Mouse (Mus musculus) stomach, embryonic 16.5 days (tissue): Measurements from ENCODE around the gene Ror2. TPM values are rescaled to one million over a fixed set of nuclear protein-coding genes. Genes with fewer than 3 reads are reported as not detected.

ENCODE experiments used
- ATAC-seq: fragments of 200-750 bp; cut with Nextera tagmentation; 2 replicates; pipeline ENCODE4 v1.8.0; 2017; ENCODE audit warnings: moderate number of reproducible peaks, moderate TSS enrichment; ENCODE audit not compliant: insufficient read depth, low FRiP score
- H3K27ac ChIP-seq: fragments of 300-500 bp; sonication (generic); 2 replicates; pipeline ENCODE4 v1.5.1; 2014; ENCODE audit warnings: low read length
- H3K27me3 ChIP-seq: fragments of 300-500 bp; sonication (generic); 2 replicates; pipeline ENCODE4 v1.6.1; 2014; ENCODE audit warnings: low read length, control low read depth, mixed read lengths; ENCODE audit not compliant: control insufficient read depth, insufficient read depth
- H3K36me3 ChIP-seq: fragments of 300-500 bp; sonication (generic); 2 replicates; pipeline ENCODE4 v1.6.1; 2014; ENCODE audit warnings: low read length; ENCODE audit not compliant: control insufficient read depth, insufficient read depth
- H3K4me1 ChIP-seq: fragments of 300-500 bp; sonication (generic); 2 replicates; pipeline ENCODE4 v1.6.1; 2014; ENCODE audit warnings: low read length, control low read depth, mixed read lengths; ENCODE audit not compliant: control insufficient read depth, insufficient read depth
- H3K4me2 ChIP-seq: fragments of 300-500 bp; sonication (generic); 2 replicates; pipeline ENCODE4 v1.6.1; 2014; ENCODE audit warnings: low read depth, low read length, mixed read lengths
- H3K4me3 ChIP-seq: fragments of 300-500 bp; sonication (generic); replicated peaks from 2 replicates; pipeline ENCODE4 v1.5.1; 2014; ENCODE audit warnings: mild to moderate bottlenecking, low read length
- H3K9ac ChIP-seq: fragments of 300-500 bp; sonication (generic); 2 replicates; pipeline ENCODE4 v1.6.1; 2014; ENCODE audit warnings: low read length
- H3K9me3 ChIP-seq: fragments of 300-500 bp; sonication (generic); replicated peaks from 2 replicates; pipeline ENCODE4 v1.6.1; 2016; ENCODE audit warnings: low read length, control low read depth; ENCODE audit not compliant: control insufficient read depth
- WGBS: fragments of 180-500 bp; shearing (Covaris S2); extraction: QIAGEN DNeasy Blood & Tissue Kit; methylation state at CpG from one replicate; pipeline ENCODE4 v1.1.7; 2014; 5-methylcytosine and 5-hydroxymethylcytosine counted together
- polyA plus RNA-seq: library from polyadenylated mRNA; unstranded; fragments of >200 nt; fragmentation: Nextera tagmentation; extraction: Ambion mirVana; gene quantifications from 2 replicates; pipeline ENCODE4 v1.2.1, GENCODE M21; 2015

The Ror2 gene
- polyA plus RNA-seq, 1 experiment from 2014 or later = 13.5 TPM

- no peak overlapping the region for H3K4me3 ChIP-seq
- WGBS = 58% methylated on average over 11 of the region's 11 CpGs
- H3K27me3 ChIP-seq = no peaks in the 10 kb centered on the region
- peaks cover 33% of the 10 kb centered on the region for H3K4me1 ChIP-seq
- no peak for ATAC-seq
- H3K9me3 ChIP-seq = no peaks in the 10 kb centered on the region
- no peak overlapping the region; the same call in 1 of the 2 replicates for H3K4me2 ChIP-seq
- no peak overlapping the region for H3K27ac ChIP-seq
- no peaks in the 10 kb centered on the region for H3K36me3 ChIP-seq
- no peak overlapping the region for H3K9ac ChIP-seq
Observed at GRCm38 (mm10) chr13:53281604-53282396, 4.1 kb downstream of the Ror2 start.

DNA sequence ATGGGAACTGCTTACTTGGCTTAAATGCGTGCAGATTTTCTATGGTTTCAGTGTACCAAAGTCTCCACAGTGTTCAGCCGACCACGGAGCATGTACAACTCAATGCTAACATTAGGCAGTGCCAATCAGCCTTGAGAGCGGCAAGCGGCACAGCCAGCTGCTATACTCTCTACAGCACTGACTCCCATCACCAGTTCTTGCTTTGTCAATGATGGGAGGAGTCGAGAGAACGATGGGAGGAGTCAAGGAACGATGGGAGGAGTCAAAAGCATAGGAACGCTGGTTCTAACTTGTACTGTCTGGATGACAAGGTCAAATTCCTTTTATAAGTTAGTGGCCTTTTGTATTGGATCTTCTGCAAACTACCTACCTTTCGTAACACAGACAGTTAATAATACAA is 7.0 kb downstream of the Ror2 start:
- ATAC-seq = no peak

DNA sequence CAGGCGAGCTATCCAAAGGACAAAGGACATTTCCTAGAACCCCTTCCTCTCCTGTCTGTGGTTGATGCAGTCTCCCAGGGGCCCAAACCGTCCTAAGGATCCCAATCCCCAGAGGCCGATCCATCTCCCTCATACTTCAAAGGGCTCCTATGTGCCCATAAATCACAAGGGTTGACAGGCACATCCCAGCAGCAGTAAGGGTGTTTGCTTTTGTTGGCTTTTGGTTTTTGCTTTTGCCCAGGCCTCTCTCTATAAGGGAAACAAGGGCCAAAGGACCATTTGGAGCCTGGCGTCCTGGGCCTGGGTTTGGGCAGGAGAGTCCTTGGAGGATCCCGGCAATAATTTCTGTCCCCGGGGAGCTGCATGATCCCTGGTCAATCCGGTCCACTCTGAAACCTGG is 9.5 kb downstream of the Ror2 start:
- Histone ChIP-seq H3K9me3 (no peaks in the 10 kb centered on the region), H3K4me3 (no peak overlapping the region), H3K9ac (no peak overlapping the region), H3K36me3 (no peaks in the 10 kb centered on the region), H3K4me2 (no peak overlapping the region), H3K27ac (no peak overlapping the region), H3K27me3 (no peaks in the 10 kb centered on the region), H3K4me1 (peaks cover 23% of the 10 kb centered on the region)
- WGBS = 42% methylated on average over 7 of the region's 7 CpGs
- no peak for ATAC-seq

More for the DNA sequence above, 7.0 kb downstream of the Ror2 start:
- Histone ChIP-seq H3K27me3 (no peaks in the 10 kb centered on the region), H3K9me3 (no peaks in the 10 kb centered on the region), H3K4me2 (no peak overlapping the region), H3K36me3 (no peaks in the 10 kb centered on the region), H3K9ac (no peak overlapping the region), H3K4me1 (peaks cover 41% of the 10 kb centered on the region), H3K27ac (no peak overlapping the region), H3K4me3 (no peak overlapping the region)
- WGBS = 62% methylated on average over 10 of the region's 10 CpGs

DNA sequence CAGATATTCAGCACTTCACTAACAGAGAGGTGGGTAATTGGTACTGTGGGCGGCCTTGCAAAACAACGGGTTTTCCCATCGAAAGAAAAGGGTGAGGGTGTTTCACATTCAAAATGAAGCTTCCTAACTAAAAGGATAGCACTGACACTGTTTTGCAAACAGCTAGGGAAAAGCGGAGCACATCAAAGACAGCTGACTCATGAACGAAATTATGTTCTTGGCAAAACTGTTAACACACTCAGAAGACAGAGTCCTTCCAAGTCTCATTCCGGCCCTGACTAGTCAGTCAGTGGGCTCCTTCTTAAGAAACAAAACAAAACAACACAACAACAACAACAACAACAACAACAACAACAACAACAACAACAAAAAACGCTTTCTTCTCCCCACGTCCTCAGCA is 10.1 kb downstream of the Ror2 start:
- 0 out of 2 replicates have a peak overlapping the region, but pooled peaks have one; percentile 13 for H3K27ac ChIP-seq
- no peaks in the 10 kb centered on the region for H3K27me3 ChIP-seq
- no peak overlapping the region for H3K4me3 ChIP-seq
- no peak overlapping the region for H3K9ac ChIP-seq
- no peaks in the 10 kb centered on the region for H3K9me3 ChIP-seq
- ATAC-seq = no peak
- WGBS = 38% methylated on average over 8 of the region's 8 CpGs
- H3K36me3 ChIP-seq = no peaks in the 10 kb centered on the region
- H3K4me2 ChIP-seq = no peak overlapping the region
- H3K4me1 ChIP-seq = peaks cover 23% of the 10 kb centered on the region

- H3K9me3 ChIP-seq = no peaks in the 10 kb centered on the region
- H3K4me2 ChIP-seq = no peak overlapping the region
- H3K4me1 ChIP-seq = peaks cover 23% of the 10 kb centered on the region
- no peak overlapping the region for H3K9ac ChIP-seq
- peak overlapping the region; percentile 69 for H3K27ac ChIP-seq
- no peak overlapping the region for H3K4me3 ChIP-seq
- H3K36me3 ChIP-seq = no peaks in the 10 kb centered on the region
- ATAC-seq = no peak
- H3K27me3 ChIP-seq = no peaks in the 10 kb centered on the region
- 55% methylated on average over 1 of the region's 1 CpGs for WGBS
Observed at GRCm38 (mm10) chr13:53274771-53275170, 11.2 kb downstream of the Ror2 start.

GRCm38 (mm10) chr13:53271595-53271994 is 14.3 kb downstream of the Ror2 start:
- H3K9me3 ChIP-seq = no peaks in the 10 kb centered on the region
- no peaks in the 10 kb centered on the region for H3K27me3 ChIP-seq
- H3K4me3 ChIP-seq = no peak overlapping the region
- H3K4me2 ChIP-seq = no peak overlapping the region
- WGBS = 85% methylated on average over 3 of the region's 3 CpGs
- no peak overlapping the region for H3K9ac ChIP-seq
- H3K36me3 ChIP-seq = no peaks in the 10 kb centered on the region
- ATAC-seq = no peak
- H3K27ac ChIP-seq = no peak overlapping the region
- H3K4me1 ChIP-seq = peaks cover 16% of the 10 kb centered on the region

GRCm38 (mm10) chr13:53270549-53270948 is 15.4 kb downstream of the Ror2 start:
- no peak overlapping the region for H3K4me3 ChIP-seq
- peaks cover 16% of the 10 kb centered on the region for H3K4me1 ChIP-seq
- no peak for ATAC-seq
- H3K9ac ChIP-seq = no peak overlapping the region
- H3K9me3 ChIP-seq = no peaks in the 10 kb centered on the region
- H3K27me3 ChIP-seq = no peaks in the 10 kb centered on the region
- no peak overlapping the region for H3K27ac ChIP-seq
- WGBS = 73% methylated on average over 4 of the region's 4 CpGs
- H3K36me3 ChIP-seq = no peaks in the 10 kb centered on the region
- H3K4me2 ChIP-seq = no peak overlapping the region

DNA sequence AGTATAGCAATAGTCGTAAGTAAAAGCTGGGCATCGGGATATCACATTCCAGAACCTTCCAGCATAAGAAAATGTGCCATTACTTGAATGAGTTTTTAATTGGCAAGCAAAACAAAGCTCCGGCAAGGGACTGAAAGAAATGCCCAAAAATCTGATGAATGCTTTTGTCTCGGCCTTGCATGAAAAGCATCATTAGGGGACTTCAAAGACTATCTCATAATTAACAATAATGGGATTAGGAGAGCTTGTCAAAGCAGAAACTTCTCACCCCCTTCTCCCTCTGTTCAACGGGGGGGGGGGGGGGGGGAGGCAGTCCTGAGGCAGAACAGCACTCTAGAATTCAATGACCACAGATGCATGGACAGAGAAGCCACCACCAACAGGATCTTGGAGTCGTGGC is 17.4 kb downstream of the Ror2 start:
- no peak for ATAC-seq
- H3K4me2 ChIP-seq = no peak overlapping the region
- no peaks in the 10 kb centered on the region for H3K27me3 ChIP-seq
- H3K9me3 ChIP-seq = no peaks in the 10 kb centered on the region
- WGBS = 69% methylated on average over 6 of the region's 6 CpGs
- no peak overlapping the region for H3K9ac ChIP-seq
- peaks cover 17% of the 10 kb centered on the region for H3K4me1 ChIP-seq
- H3K27ac ChIP-seq = no peak overlapping the region
- no peaks in the 10 kb centered on the region for H3K36me3 ChIP-seq
- no peak overlapping the region for H3K4me3 ChIP-seq

- no peak overlapping the region for H3K4me2 ChIP-seq
- no peak overlapping the region for H3K4me3 ChIP-seq
- peaks cover 24% of the 10 kb centered on the region for H3K4me1 ChIP-seq
- no peaks in the 10 kb centered on the region for H3K36me3 ChIP-seq
- WGBS = 36% methylated on average over 6 of the region's 6 CpGs
- peak; percentile 54; the same call in 1 of the 2 replicates for ATAC-seq
- no peak overlapping the region for H3K9ac ChIP-seq
- no peaks in the 10 kb centered on the region for H3K27me3 ChIP-seq
- H3K9me3 ChIP-seq = no peaks in the 10 kb centered on the region
- H3K27ac ChIP-seq = no peak overlapping the region
Observed at GRCm38 (mm10) chr13:53267849-53268248, 18.1 kb downstream of the Ror2 start.
